Mouse (Mus musculus): ENCODE results near the gene Lad1. TPM values are rescaled to one million over a fixed set of nuclear protein-coding genes. Genes with fewer than 3 reads are reported as not detected.

Lad1 gene
- polyA plus RNA-seq (2021; fragmentation: Nextera tagmentation): 0.75 and 1.8 TPM in 2 replicates
- long read RNA-seq, experiment 1, partial matches to known transcripts: 0 of 3 reads
- long read RNA-seq, experiment 1, other reads (novel, unspliced or antisense): 0 of 3 reads
- long read RNA-seq, experiment 2, transcript Lad1-201 (10 exons, 2,993 nt): major isoform, 11 of 15 reads
- long read RNA-seq, experiment 2, partial matches to known transcripts: 1 of 15 reads
- long read RNA-seq, experiment 2, other reads (novel, unspliced or antisense): 3 of 15 reads

DNA sequence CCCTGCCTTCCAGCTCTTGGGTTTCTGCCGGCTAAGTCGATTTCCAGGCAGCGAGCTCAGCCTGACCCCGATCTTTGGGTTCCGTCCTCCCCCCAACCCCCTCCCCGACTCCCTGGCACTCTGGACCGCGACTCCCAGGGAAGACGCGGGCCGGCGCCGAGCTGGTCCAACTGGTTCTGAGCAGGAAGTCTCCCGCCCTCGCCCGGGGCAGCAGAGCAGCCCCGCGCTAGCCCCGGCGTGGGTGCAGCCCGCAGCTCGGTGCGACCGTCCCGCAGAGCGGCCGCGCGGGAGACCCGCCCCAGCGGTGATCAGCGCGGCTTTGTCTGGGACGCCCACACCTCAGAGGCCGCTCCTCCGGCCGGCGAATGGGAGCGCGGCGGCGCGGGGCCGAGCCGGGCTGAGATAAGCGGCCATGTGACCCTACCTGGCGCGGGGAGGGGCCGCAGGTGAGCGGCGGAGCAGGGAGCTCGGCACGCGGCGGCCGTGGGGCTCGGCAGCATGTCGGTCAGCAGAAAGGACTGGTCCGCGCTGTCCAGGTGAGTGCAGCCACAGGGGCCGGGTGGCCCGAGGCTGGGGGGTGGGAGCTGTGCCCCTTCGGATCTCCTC is at the start of gene Lad1:
Gene Lad1 (plus strand): TSS at position 118 of the 606 bp plus-strand sequence.

GRCm38 (mm10) chr1:135778780-135779535 is 39.4 kb upstream of the Lad1 start, which contains the start of gene Tnni1:
TSS of gene Tnni1 (plus strand) at chr1:135779434.

GRCm38 (mm10) chr1:135835716-135836483 is 17.5 kb downstream of the Lad1 start, which contains the start of gene Tnnt2:
TSS of gene Tnnt2 (plus strand) at chr1:135836354.

Other genes with a start within 250 kb of the Lad1 start
- 10.1 and 11.2 TPM in 2 replicates for gene Nav1, start 211.3 kb upstream of the Lad1 start, polyA plus RNA-seq (2021; fragmentation: Nextera tagmentation)
- 96.6 and 129 TPM in 2 replicates for gene Csrp1, start 98.5 kb upstream of the Lad1 start, polyA plus RNA-seq (2021; fragmentation: Nextera tagmentation)
- 24.6 and 29.6 TPM in 2 replicates for gene Phlda3, start 52.5 kb upstream of the Lad1 start, polyA plus RNA-seq (2021; fragmentation: Nextera tagmentation)
- 8.6 and 8.7 TPM in 2 replicates for gene Tnni1, start 39.2 kb upstream of the Lad1 start, polyA plus RNA-seq (2021; fragmentation: Nextera tagmentation)
- 1.8 and 2.4 TPM in 2 replicates for gene Tnnt2, start 17.8 kb downstream of the Lad1 start, polyA plus RNA-seq (2021; fragmentation: Nextera tagmentation)
- not detected in 2 replicates for gene Pkp1, start 100.6 kb downstream of the Lad1 start, polyA plus RNA-seq (2021; fragmentation: Nextera tagmentation)
- 0.36 and 0.87 TPM in 2 replicates for gene Igfn1, start 187.7 kb downstream of the Lad1 start, polyA plus RNA-seq (2021; fragmentation: Nextera tagmentation)
- gene Tmem9, start 189.6 kb downstream of the Lad1 start, polyA plus RNA-seq (2021; fragmentation: Nextera tagmentation): 103 and 105 TPM in 2 replicates
- gene Ascl5, start 232.2 kb downstream of the Lad1 start, polyA plus RNA-seq (2021; fragmentation: Nextera tagmentation): 0.75 TPM in 1 of 2 replicates, not detected in the other
- 0.46 and 0.94 TPM in 2 replicates for gene Cacna1s, start 234.2 kb downstream of the Lad1 start, polyA plus RNA-seq (2021; fragmentation: Nextera tagmentation)